Mouse (Mus musculus) heart, postnatal 0 days (tissue): ENCODE measurements around the gene Tspan15. TPM values are rescaled to one million over a fixed set of nuclear protein-coding genes. Genes with fewer than 3 reads are reported as not detected.

ENCODE experiments used
- ATAC-seq: fragments of 200-750 bp; cut with Nextera tagmentation; 2 replicates; pipeline ENCODE4 v1.8.0; 2017; ENCODE audit warnings: low read depth, moderate number of reproducible peaks, moderate library complexity; ENCODE audit not compliant: insufficient read depth
- DNase-seq: peaks from one replicate; pipeline ENCODE4 v3.0.0-alpha.2; 2016; ENCODE audit warnings: low spot score
- H3K27ac ChIP-seq: fragments of 300-500 bp; sonication (generic); 2 replicates; pipeline ENCODE4 v1.5.1; 2014; ENCODE audit warnings: low read depth, mild to moderate bottlenecking
- H3K27me3 ChIP-seq: fragments of 300-500 bp; sonication (generic); 2 replicates; pipeline ENCODE4 v1.6.1; 2014; ENCODE audit warnings: low read length, mixed read lengths; ENCODE audit not compliant: control insufficient read depth, insufficient read depth
- H3K36me3 ChIP-seq: fragments of 300-500 bp; sonication (generic); replicated peaks from 2 replicates; pipeline ENCODE4 v1.6.1; 2014; ENCODE audit warnings: low read length, mixed read lengths; ENCODE audit not compliant: control insufficient read depth, insufficient read depth
- H3K4me1 ChIP-seq: fragments of 300-500 bp; sonication (generic); 2 replicates; pipeline ENCODE4 v1.6.1; 2014; ENCODE audit warnings: antibody characterized with exemption; ENCODE audit not compliant: control insufficient read depth, insufficient read depth
- H3K4me2 ChIP-seq: fragments of 300-500 bp; sonication (generic); 2 replicates; pipeline ENCODE4 v1.6.1; 2014; ENCODE audit warnings: low read depth, mild to moderate bottlenecking, low read length, moderate library complexity
- H3K4me3 ChIP-seq: fragments of 300-500 bp; sonication (generic); 2 replicates; pipeline ENCODE4 v1.5.1; 2014; ENCODE audit warnings: low read depth, low read length
- H3K9ac ChIP-seq: fragments of 300-500 bp; sonication (generic); replicated peaks from 2 replicates; pipeline ENCODE4 v1.6.1; 2014; ENCODE audit warnings: low read depth, low read length, mixed read lengths
- H3K9me3 ChIP-seq: fragments of 300-500 bp; sonication (generic); replicated peaks from 2 replicates; pipeline ENCODE4 v1.6.1; 2016; ENCODE audit warnings: low read length; ENCODE audit not compliant: control insufficient read depth
- CTCF ChIP-seq: IDR thresholded peaks from 2 replicates; pipeline ENCODE4 v1.5.1; 2016; ENCODE audit warnings: antibody characterized with exemption, control low read depth, low read depth
- EP300 ChIP-seq: IDR thresholded peaks from 2 replicates; pipeline ENCODE4 v1.6.1; 2016; ENCODE audit warnings: antibody characterized with exemption, low read depth
- WGBS: fragments of 180-500 bp; shearing (Covaris S2); extraction: QIAGEN DNeasy Blood & Tissue Kit; methylation state at CpG from one replicate; pipeline ENCODE4 v1.1.7; 2014; 5-methylcytosine and 5-hydroxymethylcytosine counted together
- microRNA-seq: library from miRNA; unstranded; fragments of <30 nt; microRNA quantifications from one replicate; pipeline ENCODE4, GENCODE M21; 2016
- polyA plus RNA-seq: library from polyadenylated mRNA; unstranded; fragments of >200 nt; fragmentation: Nextera tagmentation; extraction: Ambion mirVana; gene quantifications from 2 replicates; pipeline ENCODE4 v1.2.1, GENCODE M21; 2015
- total RNA-seq: library from RNA; depleted of rRNA; stranded (reverse); fragments of >200 nt; gene quantifications from 2 replicates; pipeline ENCODE4 v1.2.3, GENCODE M21; 2014; ENCODE audit warnings: low replicate concordance; rRNA removed

Gene Tspan15
- total and polyA plus RNA-seq, 2 experiments from 2014 or later: 6.7 to 26.0 TPM

- H3K27me3 ChIP-seq: peaks cover 75% of the 10 kb centered on the region
- H3K9me3 ChIP-seq: no peaks in the 10 kb centered on the region
- TF ChIP-seq EP300: no peak
- TF ChIP-seq CTCF: no peak
- no peaks in the 10 kb centered on the region for H3K4me1 ChIP-seq
- no peak overlapping the region for H3K27ac ChIP-seq
- H3K4me3 ChIP-seq: no peak overlapping the region
- H3K9ac ChIP-seq: no peak overlapping the region
- DNase-seq: no peak
- no peak overlapping the region for H3K4me2 ChIP-seq
- WGBS: 5% methylated on average over 7 of the region's 8 CpGs
- H3K36me3 ChIP-seq: no peaks in the 10 kb centered on the region
- no peak for ATAC-seq
Observed at GRCm38 (mm10) chr10:62135696-62136470, 95.2 kb downstream of the Tspan15 start.

Small RNA genes lying within 50 kb of the gene (microRNA-seq; reads per million reads assigned to microRNA genes)
- gene Mir7662: not detected

Other genes starting within 250 kb of the Tspan15 start
- gene Neurog3, start 98.2 kb downstream of the Tspan15 start, total RNA-seq: not detected in 2 replicates
- not detected in 2 replicates for gene Neurog3, start 98.2 kb downstream of the Tspan15 start, polyA plus RNA-seq
- gene Fam241b, start 87.3 kb downstream of the Tspan15 start, total RNA-seq: not detected in 2 replicates
- 2.3 and 2.4 TPM in 2 replicates for gene Fam241b, start 87.3 kb downstream of the Tspan15 start, polyA plus RNA-seq
- gene Tacr2, start 21.2 kb upstream of the Tspan15 start, total RNA-seq: 2.7 TPM in 1 of 2 replicates, not detected in the other
- gene Tacr2, start 21.2 kb upstream of the Tspan15 start, polyA plus RNA-seq: not detected in 2 replicates
- 100.0 and 140 TPM in 2 replicates for gene Hk1, start 148.7 kb upstream of the Tspan15 start, total RNA-seq
- 128 and 148 TPM in 2 replicates for gene Hk1, start 148.7 kb upstream of the Tspan15 start, polyA plus RNA-seq
- gene Hkdc1, start 191.2 kb upstream of the Tspan15 start, total RNA-seq: not detected in 2 replicates
- gene Hkdc1, start 191.2 kb upstream of the Tspan15 start, polyA plus RNA-seq: 0.03 TPM in 1 of 2 replicates, not detected in the other
- gene 4930507D05Rik, start 218.2 kb upstream of the Tspan15 start, total RNA-seq: 0.15 and 3.2 TPM in 2 replicates
- 0.19 and 0.36 TPM in 2 replicates for gene 4930507D05Rik, start 218.2 kb upstream of the Tspan15 start, polyA plus RNA-seq
- 34.1 and 35.9 TPM in 2 replicates for gene Supv3l1, start 218.5 kb upstream of the Tspan15 start, total RNA-seq
- 23.2 and 26.3 TPM in 2 replicates for gene Supv3l1, start 218.5 kb upstream of the Tspan15 start, polyA plus RNA-seq